Mouse (Mus musculus) embryonic facial prominence, embryonic 14.5 days (tissue): ENCODE results near the gene 5330417C22Rik. TPM values are rescaled to one million over a fixed set of nuclear protein-coding genes. Genes with fewer than 3 reads are reported as not detected.

Experiments
- ATAC-seq: fragments of 200-750 bp; cut with Nextera tagmentation; 2 replicates; pipeline ENCODE4 v1.8.0; 2017; ENCODE audit warnings: low read depth, moderate number of reproducible peaks, moderate TSS enrichment
- DNase-seq: peaks from one replicate; pipeline ENCODE4 v3.0.0-alpha.2; 2015; ENCODE audit warnings: low spot score
- H3K27ac ChIP-seq: fragments of 300-500 bp; sonication (generic); replicated peaks from 2 replicates; pipeline ENCODE4 v1.5.1; 2014; ENCODE audit warnings: low read depth, mild to moderate bottlenecking, low read length, moderate library complexity
- H3K27me3 ChIP-seq: fragments of 300-500 bp; sonication (generic); replicated peaks from 2 replicates; pipeline ENCODE4 v1.6.1; 2014; ENCODE audit warnings: low read length; ENCODE audit not compliant: control insufficient read depth, insufficient read depth
- H3K36me3 ChIP-seq: fragments of 300-500 bp; sonication (generic); 2 replicates; pipeline ENCODE4 v1.6.1; 2014; ENCODE audit warnings: low read length, mixed read lengths; ENCODE audit not compliant: control insufficient read depth, insufficient read depth
- H3K4me1 ChIP-seq: fragments of 300-500 bp; sonication (generic); 2 replicates; pipeline ENCODE4 v1.6.1; 2014; ENCODE audit warnings: antibody characterized with exemption, low read length; ENCODE audit not compliant: control insufficient read depth, insufficient read depth
- H3K4me2 ChIP-seq: fragments of 300-500 bp; sonication (generic); 2 replicates; pipeline ENCODE4 v1.6.1; 2014; ENCODE audit warnings: low read depth, mild to moderate bottlenecking, low read length, moderate library complexity, mixed read lengths
- H3K4me3 ChIP-seq: fragments of 300-500 bp; sonication (generic); 2 replicates; pipeline ENCODE4 v1.5.1; 2014; ENCODE audit warnings: low read depth, mild to moderate bottlenecking, low read length
- H3K9ac ChIP-seq: fragments of 300-500 bp; sonication (generic); 2 replicates; pipeline ENCODE4 v1.6.1; 2014; ENCODE audit warnings: low read depth, mild to moderate bottlenecking, low read length, moderate library complexity, mixed read lengths
- H3K9me3 ChIP-seq: fragments of 300-500 bp; sonication (generic); 2 replicates; pipeline ENCODE4 v1.6.1; 2016; ENCODE audit warnings: low read length; ENCODE audit not compliant: control insufficient read depth
- WGBS: fragments of 180-500 bp; shearing (Covaris S2); extraction: QIAGEN DNeasy Blood & Tissue Kit; methylation state at CpG from one replicate; pipeline ENCODE4 v1.1.7; 2014; 5-methylcytosine and 5-hydroxymethylcytosine counted together
- microRNA-seq: library from miRNA; unstranded; fragments of <30 nt; microRNA quantifications from one replicate; pipeline ENCODE4, GENCODE M21; 2016; ENCODE audit warnings: borderline number of aligned reads
- polyA plus RNA-seq: library from polyadenylated mRNA; unstranded; fragments of >200 nt; fragmentation: Nextera tagmentation; extraction: Ambion mirVana; gene quantifications from 2 replicates; pipeline ENCODE4 v1.2.1, GENCODE M21; 2014

5330417C22Rik gene
- polyA plus RNA-seq, 1 experiment from 2014 or later = 2.2 TPM

DNA sequence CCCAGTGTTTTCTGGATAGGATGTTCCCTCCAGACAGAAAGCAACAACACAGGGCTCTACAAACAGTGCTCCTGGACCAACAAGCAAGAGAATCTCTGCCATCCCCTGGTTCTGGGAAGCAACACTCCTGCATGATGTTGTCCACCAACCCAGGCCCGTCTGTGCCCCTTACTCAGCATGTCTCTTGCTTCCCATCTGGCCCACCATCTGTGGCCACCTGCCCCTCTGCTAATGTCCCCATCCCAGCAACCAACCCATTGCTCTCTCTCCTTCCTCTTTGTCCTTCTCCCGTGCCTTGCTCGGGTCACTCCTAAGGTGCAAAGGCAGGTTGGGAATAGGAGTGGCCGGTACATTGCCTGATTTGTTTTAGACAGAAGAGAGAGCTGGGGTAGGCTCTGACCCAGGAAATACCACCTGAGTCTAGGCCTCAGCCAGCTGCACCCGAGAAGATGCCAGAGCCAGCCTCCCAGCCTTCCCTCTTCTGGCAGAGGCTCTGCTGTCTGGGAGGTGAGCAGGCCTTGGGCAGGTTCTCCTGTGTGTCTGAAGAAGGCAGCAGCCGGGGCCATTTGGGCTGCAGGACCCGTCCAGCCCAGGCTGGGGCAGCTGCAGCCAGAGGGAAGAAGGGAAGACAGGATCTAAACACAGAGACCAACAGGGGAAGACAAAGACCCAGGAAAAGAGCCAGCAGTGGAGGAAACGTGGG lies 126.5 kb downstream of the 5330417C22Rik start:
- DNase-seq (no peak), ATAC-seq (no peak)
- no peak overlapping the region for H3K4me3 ChIP-seq
- 59% methylated on average over 8 of the region's 8 CpGs for WGBS
- H3K4me1 ChIP-seq = peaks cover 8% of the 10 kb centered on the region
- H3K27me3 ChIP-seq = no peaks in the 10 kb centered on the region
- H3K27ac ChIP-seq = no peak overlapping the region
- H3K36me3 ChIP-seq = peaks cover 31% of the 10 kb centered on the region
- peaks cover 23% of the 10 kb centered on the region for H3K9me3 ChIP-seq
- H3K9ac ChIP-seq = peak overlapping the region; percentile 28; the same call in 1 of the 2 replicates
- peak overlapping the region; percentile 43; the same call in 1 of the 2 replicates for H3K4me2 ChIP-seq

DNA sequence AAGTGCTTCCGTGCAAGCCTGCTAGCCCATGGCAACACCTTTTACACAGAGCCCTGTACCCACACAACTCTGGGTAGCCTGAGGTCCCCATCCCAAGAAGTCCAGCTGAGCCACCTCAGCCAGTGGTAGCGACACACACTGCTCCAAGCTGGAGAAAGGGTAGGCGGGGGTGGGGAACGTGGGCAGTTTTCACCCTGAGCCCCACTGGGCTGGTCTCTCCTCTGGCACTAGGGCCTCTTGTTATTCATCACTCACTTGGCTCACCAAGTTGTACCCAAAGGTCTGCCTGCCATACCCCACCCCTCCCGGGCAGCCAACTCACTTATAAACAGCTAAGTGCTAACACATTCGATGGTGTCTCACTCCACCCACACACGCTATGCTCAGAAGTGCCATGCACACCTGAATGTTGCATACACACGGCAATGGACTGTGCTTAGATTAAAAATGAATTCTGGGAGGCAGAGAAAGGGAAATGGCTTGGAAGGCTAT lies 127.8 kb downstream of the 5330417C22Rik start:
- H3K4me2 ChIP-seq = no peak overlapping the region
- peaks cover 8% of the 10 kb centered on the region for H3K4me1 ChIP-seq
- no peak overlapping the region for H3K9ac ChIP-seq
- ATAC-seq = no peak
- WGBS = 86% methylated on average over 8 of the region's 8 CpGs
- H3K36me3 ChIP-seq = peaks cover 25% of the 10 kb centered on the region
- H3K9me3 ChIP-seq = peaks cover 12% of the 10 kb centered on the region
- no peak overlapping the region for H3K27ac ChIP-seq
- H3K4me3 ChIP-seq = no peak overlapping the region
- no peaks in the 10 kb centered on the region for H3K27me3 ChIP-seq
- DNase-seq = no peak

DNA sequence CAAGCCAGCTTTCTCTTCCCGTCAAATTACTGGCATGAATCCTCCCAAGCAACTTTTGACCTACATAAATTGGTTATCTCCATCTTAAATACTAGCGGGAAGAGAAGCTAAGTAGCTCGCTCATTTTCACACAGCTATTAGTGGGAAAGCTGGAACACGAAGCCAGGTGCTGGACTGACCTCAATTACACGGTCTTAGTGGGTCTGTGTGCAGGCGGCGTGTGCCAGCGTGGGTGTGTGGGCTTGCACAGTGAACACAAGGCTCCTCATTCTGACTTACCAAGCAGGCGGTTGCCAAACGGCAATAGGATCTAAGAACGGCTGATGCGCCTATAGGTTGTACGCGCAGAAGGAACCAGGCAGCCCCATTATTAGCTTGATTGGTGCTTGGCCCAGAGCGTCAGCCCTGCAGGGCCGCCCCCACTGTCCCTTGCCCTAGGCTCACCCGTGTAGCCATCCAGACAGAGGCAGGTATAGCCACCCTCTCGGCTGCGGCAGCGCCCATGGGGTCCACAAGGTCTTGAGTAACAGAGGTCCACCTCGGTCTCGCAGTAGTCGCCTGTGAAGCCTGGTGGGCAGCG lies 129.9 kb downstream of the 5330417C22Rik start:
- H3K27me3 ChIP-seq = no peaks in the 10 kb centered on the region
- no peaks in the 10 kb centered on the region for H3K9me3 ChIP-seq
- H3K4me2 ChIP-seq = no peak overlapping the region
- no peak overlapping the region for H3K4me3 ChIP-seq
- H3K27ac ChIP-seq = no peak overlapping the region
- DNase-seq (no peak), ATAC-seq (no peak)
- peaks cover 10% of the 10 kb centered on the region; the same call in 1 of the 2 replicates for H3K36me3 ChIP-seq
- 86% methylated on average over 24 of the region's 24 CpGs for WGBS
- peaks cover 8% of the 10 kb centered on the region for H3K4me1 ChIP-seq
- H3K9ac ChIP-seq = no peak overlapping the region

Small RNAs within 50 kb of the gene (microRNA-seq; reads per million reads assigned to microRNA genes)
- gene Gm22860 = not detected

Other genes starting within 250 kb of the 5330417C22Rik start
- not detected in 2 replicates for gene Mybphl, start 171.6 kb downstream of the 5330417C22Rik start, polyA plus RNA-seq
- gene Psrc1, start 152.7 kb downstream of the 5330417C22Rik start, polyA plus RNA-seq = 31.2 and 38.1 TPM in 2 replicates
- 11.8 and 13.9 TPM in 2 replicates for gene Celsr2, start 121.0 kb downstream of the 5330417C22Rik start, polyA plus RNA-seq
- gene Sars, start 91.3 kb downstream of the 5330417C22Rik start, polyA plus RNA-seq = 111 and 125 TPM in 2 replicates
- 0.63 and 1.1 TPM in 2 replicates for gene 1700013F07Rik, start 2.4 kb downstream of the 5330417C22Rik start, polyA plus RNA-seq
- 46.3 and 46.8 TPM in 2 replicates for gene Tmem167b, start 25.9 kb upstream of the 5330417C22Rik start, polyA plus RNA-seq
- gene Taf13, start 35.2 kb upstream of the 5330417C22Rik start, polyA plus RNA-seq = 40.2 and 40.4 TPM in 2 replicates
- gene Wdr47, start 54.7 kb upstream of the 5330417C22Rik start, polyA plus RNA-seq = 16.3 and 17.9 TPM in 2 replicates
- gene Clcc1, start 117.4 kb upstream of the 5330417C22Rik start, polyA plus RNA-seq = 67.4 and 79.9 TPM in 2 replicates
- 69.5 and 85.1 TPM in 2 replicates for gene Gpsm2, start 185.8 kb upstream of the 5330417C22Rik start, polyA plus RNA-seq
- 0.92 and 1.5 TPM in 2 replicates for gene Aknad1, start 203.1 kb upstream of the 5330417C22Rik start, polyA plus RNA-seq